Mouse (Mus musculus) liver, embryonic 13.5 days (tissue): ENCODE measurements around the gene Vasn. TPM values are rescaled to one million over a fixed set of nuclear protein-coding genes. Genes with fewer than 3 reads are reported as not detected.
"Not testable (repeated sequence)": the region's sequence is repeated elsewhere in the genome, so short reads cannot be mapped to it uniquely, and the experiment has no call there.

Experiments used
- ATAC-seq: fragments of 200-750 bp; cut with Nextera tagmentation; 2 replicates; pipeline ENCODE4 v1.8.0; 2017; ENCODE audit warnings: low read depth, mild to moderate bottlenecking, moderate number of reproducible peaks, moderate library complexity
- DNase-seq: peaks from one replicate; pipeline ENCODE4 v3.0.0; 2022
- H3K27ac ChIP-seq: fragments of 300-500 bp; sonication (generic); 2 replicates; pipeline ENCODE4 v1.5.1; 2015; ENCODE audit warnings: moderate library complexity, mild to moderate bottlenecking, inconsistent platforms
- H3K27me3 ChIP-seq: fragments of 300-500 bp; sonication (generic); 2 replicates; pipeline ENCODE4 v1.6.1; 2015; ENCODE audit warnings: mild to moderate bottlenecking, inconsistent platforms
- H3K36me3 ChIP-seq: fragments of 300-500 bp; sonication (generic); 2 replicates; pipeline ENCODE4 v1.6.1; 2015; ENCODE audit warnings: mild to moderate bottlenecking, inconsistent platforms
- H3K4me1 ChIP-seq: fragments of 300-500 bp; sonication (generic); replicated peaks from 2 replicates; pipeline ENCODE4 v1.6.1; 2015; ENCODE audit warnings: inconsistent platforms
- H3K4me2 ChIP-seq: fragments of 300-500 bp; sonication (generic); 2 replicates; pipeline ENCODE4 v1.6.1; 2015; ENCODE audit warnings: inconsistent platforms, mild to moderate bottlenecking, moderate library complexity
- H3K4me3 ChIP-seq: fragments of 300-500 bp; sonication (generic); replicated peaks from 2 replicates; pipeline ENCODE4 v1.5.1; 2015; ENCODE audit warnings: mild to moderate bottlenecking, inconsistent platforms
- H3K9ac ChIP-seq: fragments of 300-500 bp; sonication (generic); 2 replicates; pipeline ENCODE4 v1.6.1; 2015; ENCODE audit warnings: mild to moderate bottlenecking, inconsistent platforms
- H3K9me3 ChIP-seq: fragments of 300-500 bp; sonication (generic); replicated peaks from 2 replicates; pipeline ENCODE4 v1.6.1; 2016; ENCODE audit warnings: inconsistent platforms
- WGBS: fragments of 180-500 bp; shearing (Covaris S2); methylation state at CpG from one replicate; pipeline ENCODE4 v1.1.7; 2015; ENCODE audit not compliant: insufficient replicate concordance; 5-methylcytosine and 5-hydroxymethylcytosine counted together
- polyA plus RNA-seq: library from polyadenylated mRNA; unstranded; fragments of >200 nt; fragmentation: Nextera tagmentation; extraction: Ambion mirVana; gene quantifications from 2 replicates; pipeline ENCODE4 v1.2.1, GENCODE M21; 2015

Vasn gene
- polyA plus RNA-seq, 1 experiment from 2014 or later, result 2.9 TPM

GRCm38 (mm10) chr16:4678080-4678479, 38.3 kb downstream of the Vasn start:
- H3K27me3 ChIP-seq, result no peaks in the 10 kb centered on the region
- no peak for ATAC-seq
- no peak for DNase-seq
- H3K9me3 ChIP-seq, result no peaks in the 10 kb centered on the region
- H3K4me3 ChIP-seq, result no peak overlapping the region; the same call in 1 of the 2 replicates
- peak overlapping the region; percentile 63; the same call in 1 of the 2 replicates for H3K27ac ChIP-seq
- peaks cover 26% of the 10 kb centered on the region for H3K36me3 ChIP-seq
- H3K4me1 ChIP-seq, result peaks cover 68% of the 10 kb centered on the region
- peak overlapping the region; percentile 27; the same call in 1 of the 2 replicates for H3K9ac ChIP-seq
- H3K4me2 ChIP-seq, result peak overlapping the region; percentile 97
- WGBS, result 58% methylated on average over 5 of the region's 5 CpGs

- Histone ChIP-seq H3K4me3 (peak within 1 kb of the TSS; percentile 75), H3K27me3 (no peaks in the 10 kb centered on the region), H3K27ac (peak within 1 kb of the TSS; percentile 63), H3K36me3 (peaks cover 19% of the 10 kb centered on the region), H3K9ac (peak within 1 kb of the TSS; percentile 81), H3K4me2 (peak within 1 kb of the TSS; percentile 97), H3K9me3 (no peaks in the 10 kb centered on the region), H3K4me1 (peaks cover 60% of the 10 kb centered on the region)
- DNase-seq, result peak; percentile 96
- under 1% methylated on average over 47 of the region's 47 CpGs for WGBS
- ATAC-seq, result peak; percentile 86
Measured at GRCm38 (mm10) chr16:4679121-4680018, 39.6 kb downstream of the Vasn start, which contains the start of gene Coro7. Gene Coro7, minus strand, starts transcription at chr16:4679777.

GRCm38 (mm10) chr16:4680922-4681455, 41.2 kb downstream of the Vasn start:
- H3K27ac ChIP-seq, H3K9ac ChIP-seq, DNase-seq, H3K9me3 ChIP-seq, H3K36me3 ChIP-seq, H3K27me3 ChIP-seq, H3K4me2 ChIP-seq, ATAC-seq, H3K4me3 ChIP-seq: not testable (repeated sequence)
- H3K4me1 ChIP-seq, result peaks cover 65% of the 10 kb centered on the region
- WGBS, result 74% methylated on average over 3 of the region's 3 CpGs

GRCm38 (mm10) chr16:4682628-4683179, 43.0 kb downstream of the Vasn start:
- Histone ChIP-seq H3K4me2 (peak overlapping the region; percentile 93), H3K9ac (peak overlapping the region; percentile 89; the same call in 1 of the 2 replicates), H3K27ac (peak overlapping the region; percentile 81), H3K4me1 (peaks cover 70% of the 10 kb centered on the region), H3K4me3 (peak overlapping the region; percentile 89), H3K36me3 (peaks cover 11% of the 10 kb centered on the region), H3K9me3 (no peaks in the 10 kb centered on the region), H3K27me3 (no peaks in the 10 kb centered on the region)
- ATAC-seq, result no peak
- no peak for DNase-seq
- WGBS, result 52% methylated on average over 4 of the region's 4 CpGs

- Histone ChIP-seq H3K27me3 (no peaks in the 10 kb centered on the region), H3K4me2 (peak overlapping the region; percentile 93), H3K9ac (peak overlapping the region; percentile 89), H3K4me3 (peak overlapping the region; percentile 89), H3K4me1 (peaks cover 66% of the 10 kb centered on the region), H3K36me3 (peaks cover 16% of the 10 kb centered on the region), H3K27ac (peak overlapping the region; percentile 81), H3K9me3 (no peaks in the 10 kb centered on the region)
- DNase-seq, result no peak
- peak; percentile 24; the same call in 1 of the 2 replicates for ATAC-seq
- WGBS, result 17% methylated on average over 9 of the region's 9 CpGs
Measured at GRCm38 (mm10) chr16:4683193-4683580, 43.4 kb downstream of the Vasn start.

GRCm38 (mm10) chr16:4683581-4684456, 44.1 kb downstream of the Vasn start:
- ATAC-seq (peak; percentile 80), DNase-seq (peak; percentile 94)
- peaks cover 59% of the 10 kb centered on the region for H3K4me1 ChIP-seq
- peak overlapping the region; percentile 81 for H3K27ac ChIP-seq
- H3K9ac ChIP-seq, result peak overlapping the region; percentile 89
- peak overlapping the region; percentile 89 for H3K4me3 ChIP-seq
- peaks cover 20% of the 10 kb centered on the region for H3K36me3 ChIP-seq
- under 1% methylated on average over 54 of the region's 54 CpGs for WGBS
- no peaks in the 10 kb centered on the region for H3K27me3 ChIP-seq
- H3K4me2 ChIP-seq, result peak overlapping the region; percentile 93
- no peaks in the 10 kb centered on the region for H3K9me3 ChIP-seq

GRCm38 (mm10) chr16:4684457-4684791, 44.7 kb downstream of the Vasn start:
- peak overlapping the region; percentile 78 for H3K27ac ChIP-seq

GRCm38 (mm10) chr16:4689371-4689770, 49.6 kb downstream of the Vasn start:
- Histone ChIP-seq H3K36me3 (peaks cover 75% of the 10 kb centered on the region), H3K4me1 (peaks cover 23% of the 10 kb centered on the region)
- not testable (repeated sequence) for H3K4me3 ChIP-seq, DNase-seq, H3K27me3 ChIP-seq, H3K9ac ChIP-seq, ATAC-seq, H3K27ac ChIP-seq, H3K4me2 ChIP-seq, H3K9me3 ChIP-seq
- 93% methylated on average over 4 of the region's 4 CpGs for WGBS

More at GRCm38 (mm10) chr16:4684457-4684791, 44.7 kb downstream of the Vasn start:
- Histone ChIP-seq H3K9ac (peak overlapping the region; percentile 89), H3K36me3 (peaks cover 27% of the 10 kb centered on the region), H3K4me2 (peak overlapping the region; percentile 93), H3K4me1 (peaks cover 54% of the 10 kb centered on the region), H3K27me3 (no peaks in the 10 kb centered on the region), H3K9me3 (no peaks in the 10 kb centered on the region), H3K4me3 (peak overlapping the region; percentile 89)
- WGBS, result 1% methylated on average over 9 of the region's 9 CpGs
- ATAC-seq, result no peak
- DNase-seq, result no peak
